Mouse (Mus musculus) heart, embryonic 14.5 days (tissue): Measurements from ENCODE around the gene Gm13287. TPM values are rescaled to one million over a fixed set of nuclear protein-coding genes. Genes with fewer than 3 reads are reported as not detected.
A peak's percentile ranks its signal among the peaks of the same experiment; 100 is the strongest.
"Not testable (repeated sequence)": the region's sequence is repeated elsewhere in the genome, so short reads cannot be mapped to it uniquely, and the experiment has no call there.

Source experiments
- ATAC-seq: fragments of 200-750 bp; cut with Nextera tagmentation; 2 replicates; pipeline ENCODE4 v1.8.0; 2017; ENCODE audit warnings: low read depth, moderate TSS enrichment; ENCODE audit not compliant: insufficient number of reproducible peaks, insufficient read depth, low FRiP score
- H3K27ac ChIP-seq, 2 experiments: fragments of 200-500 bp in 1 of 2; fragments of 300-500 bp in 1 of 2; sonication (generic) in 1 of 2; replicated peaks in 1 of 2; 2 replicates each; pipeline ENCODE4 v1.5.1; 2012 to 2014; ENCODE audit warnings: low read depth in 2 of 2, low read length in 2 of 2, control low read depth in 1 of 2, mild to moderate bottlenecking in 1 of 2, mixed read lengths in 1 of 2; ENCODE audit not compliant: control insufficient read depth in 1 of 2, insufficient read depth in 1 of 2
- H3K27me3 ChIP-seq: fragments of 300-500 bp; sonication (generic); 2 replicates; pipeline ENCODE4 v1.6.1; 2014; ENCODE audit warnings: mild to moderate bottlenecking, low read length, control low read depth; ENCODE audit not compliant: control insufficient read depth, insufficient read depth
- H3K36me3 ChIP-seq: fragments of 300-500 bp; sonication (generic); 2 replicates; pipeline ENCODE4 v1.6.1; 2014; ENCODE audit warnings: mild to moderate bottlenecking, control low read depth, low read length, mixed read lengths; ENCODE audit not compliant: control insufficient read depth, insufficient read depth
- H3K4me1 ChIP-seq, 2 experiments: fragments of 200-500 bp in 1 of 2; fragments of 300-500 bp in 1 of 2; sonication (generic) in 1 of 2; 2 replicates each; pipeline ENCODE4 v1.6.1; 2012 to 2014; ENCODE audit warnings: low read length in 2 of 2, control low read depth in 1 of 2, mixed read lengths in 1 of 2; ENCODE audit not compliant: control insufficient read depth in 2 of 2, insufficient read depth in 2 of 2
- H3K4me2 ChIP-seq: fragments of 300-500 bp; sonication (generic); 2 replicates; pipeline ENCODE4 v1.6.1; 2014; ENCODE audit warnings: mild to moderate bottlenecking, low read length
- H3K4me3 ChIP-seq, 2 experiments: fragments of 200-500 bp in 1 of 2; fragments of 300-500 bp in 1 of 2; sonication (generic) in 1 of 2; 2 replicates each; pipeline ENCODE4 v1.5.1; 2012 to 2014; ENCODE audit warnings: low read length in 2 of 2, mild to moderate bottlenecking in 2 of 2, control low read depth in 1 of 2, low read depth in 1 of 2, moderate library complexity in 1 of 2; ENCODE audit not compliant: control insufficient read depth in 1 of 2, insufficient read depth in 1 of 2
- H3K9ac ChIP-seq: fragments of 300-500 bp; sonication (generic); 2 replicates; pipeline ENCODE4 v1.6.1; 2014; ENCODE audit warnings: mild to moderate bottlenecking, low read length
- H3K9me3 ChIP-seq: fragments of 300-500 bp; sonication (generic); 2 replicates; pipeline ENCODE4 v1.6.1; 2016; ENCODE audit warnings: low read length, control low read depth; ENCODE audit not compliant: control insufficient read depth
- WGBS: fragments of 180-500 bp; shearing (Covaris S2); extraction: QIAGEN DNeasy Blood & Tissue Kit; methylation state at CpG from one replicate; pipeline ENCODE4 v1.1.7; 2014; 5-methylcytosine and 5-hydroxymethylcytosine counted together
- polyA plus RNA-seq: library from polyadenylated mRNA; unstranded; fragments of >200 nt; fragmentation: Nextera tagmentation; extraction: Ambion mirVana; gene quantifications from 2 replicates; pipeline ENCODE4 v1.2.1, GENCODE M21; 2014

The Gm13287 gene
- not detected in 2 replicates for polyA plus RNA-seq

DNA sequence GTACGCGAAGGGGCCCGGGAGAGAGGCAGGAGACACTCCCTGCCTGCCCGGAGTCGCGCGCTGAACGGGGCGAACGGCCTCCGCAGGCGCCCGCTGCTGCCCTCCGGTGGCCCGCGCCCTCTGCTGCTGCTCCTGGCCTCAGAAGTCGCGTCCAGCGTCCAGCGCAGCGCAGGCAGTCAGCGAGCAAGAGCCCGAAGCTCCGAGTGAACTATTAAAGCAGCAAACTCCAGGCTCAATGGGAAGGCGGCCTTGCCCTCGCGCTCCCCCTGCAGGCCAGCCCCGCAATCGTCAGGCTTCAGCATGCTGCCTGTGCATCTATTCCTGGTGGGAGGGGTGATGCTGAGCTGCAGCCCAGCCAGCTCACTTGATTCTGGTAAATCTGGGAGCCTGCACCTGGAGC, at the start of gene Gm13287:
Gene Gm13287, plus strand, starts transcription at position 301 of the 400 bp plus-strand sequence.
- WGBS: no CpG with 5 or more reads among the region's 29 CpGs
- H3K27ac ChIP-seq, H3K4me3 ChIP-seq, H3K9me3 ChIP-seq, H3K4me1 ChIP-seq, ATAC-seq, H3K27me3 ChIP-seq, H3K9ac ChIP-seq, H3K36me3 ChIP-seq: not testable (repeated sequence)
- H3K4me2 ChIP-seq: 0 out of 2 replicates have a peak within 1 kb of the TSS, but pooled peaks have one; percentile 27

DNA sequence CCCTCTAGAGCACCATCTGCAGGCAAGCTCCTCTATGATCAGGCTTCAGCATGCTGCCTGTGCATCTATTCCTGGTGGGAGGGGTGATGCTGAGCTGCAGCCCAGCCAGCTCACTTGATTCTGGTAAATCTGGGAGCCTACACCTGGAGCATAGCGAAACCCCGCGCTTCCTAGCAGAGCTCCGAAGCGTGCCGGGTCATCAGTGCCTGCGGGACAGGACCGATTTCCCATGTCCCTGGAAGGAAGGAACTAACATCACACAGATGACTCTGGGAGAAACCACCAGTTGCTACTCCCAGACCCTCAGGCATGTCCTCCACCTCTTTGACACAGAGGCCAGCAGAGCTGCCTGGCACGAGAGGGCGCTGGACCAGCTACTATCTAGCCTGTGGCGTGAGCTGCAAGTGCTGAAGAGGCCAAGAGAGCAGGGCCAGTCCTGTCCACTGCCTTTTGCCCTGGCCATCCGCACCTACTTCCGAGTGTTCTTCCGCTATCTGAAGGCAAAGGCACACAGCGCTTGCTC, 48.2 kb upstream of the Gm13287 start, which contains the start of gene Gm13271:
Gene Gm13271, plus strand, starts transcription at position 51 of the 523 bp plus-strand sequence.
- not testable (repeated sequence) for H3K27ac ChIP-seq

DNA sequence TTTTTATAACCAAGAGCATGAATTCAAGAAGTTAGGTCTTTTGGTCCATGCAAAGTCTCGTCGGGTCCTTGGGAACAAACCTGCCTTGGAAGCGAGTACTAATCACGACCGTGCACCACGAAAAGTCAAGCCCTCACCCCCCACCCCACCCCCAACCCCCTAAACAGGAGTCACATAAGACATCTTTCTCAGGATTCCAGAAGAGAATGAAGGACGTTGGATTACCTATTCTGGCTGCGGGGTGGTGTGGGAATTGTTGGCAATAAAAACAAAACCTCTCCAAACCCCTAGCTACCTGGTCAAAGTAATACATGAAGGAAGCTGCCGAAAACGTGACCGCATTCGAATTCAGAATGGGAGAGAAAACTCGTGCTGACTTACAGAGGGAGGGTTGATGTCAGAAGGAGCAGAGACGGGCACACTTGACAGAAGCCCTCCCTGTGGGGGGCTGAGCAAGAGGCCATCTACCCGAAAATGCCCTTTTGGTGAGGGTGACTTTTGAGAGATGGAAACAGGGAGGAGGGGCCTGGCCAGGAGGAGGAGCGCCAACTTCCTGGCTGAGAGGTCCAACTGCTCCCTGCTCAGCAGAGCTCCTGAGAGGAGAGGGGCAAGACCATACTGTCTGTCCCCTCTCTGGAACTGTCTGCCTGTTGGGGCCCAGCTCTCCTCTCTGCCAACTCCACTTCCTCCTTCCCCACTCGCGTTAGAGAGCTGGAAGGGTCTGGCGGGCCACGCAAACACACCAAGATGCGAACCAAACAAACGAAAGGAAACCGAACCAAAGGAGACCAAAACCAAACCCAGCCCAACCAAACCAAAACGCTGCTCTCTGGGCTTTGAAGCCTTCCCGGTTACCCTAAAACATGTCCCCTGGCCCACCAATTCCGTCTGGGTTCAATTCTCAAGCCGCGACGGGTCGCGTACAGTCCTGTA, 46.2 kb upstream of the Gm13287 start:
- Histone ChIP-seq H3K4me2 (peak overlapping the region; percentile 73), H3K4me3 (peak overlapping the region; percentile 49 to 55), H3K9ac (peak overlapping the region; percentile 82), H3K27ac (peak overlapping the region; percentile 87 to 97)
- H3K27me3 ChIP-seq, ATAC-seq, H3K4me1 ChIP-seq, H3K36me3 ChIP-seq, H3K9me3 ChIP-seq: not testable (repeated sequence)
- WGBS: 12% methylated on average over 28 of the region's 31 CpGs

More for the DNA sequence above, 48.2 kb upstream of the Gm13287 start, which contains the start of gene Gm13271:
- not testable (repeated sequence) for H3K9ac ChIP-seq, H3K9me3 ChIP-seq, H3K4me1 ChIP-seq, H3K4me3 ChIP-seq, ATAC-seq, H3K27me3 ChIP-seq, H3K36me3 ChIP-seq
- WGBS: 61% methylated on average over 15 of the region's 15 CpGs
- H3K4me2 ChIP-seq: peak within 1 kb of the TSS; percentile 73; the same call in 1 of the 2 replicates

DNA sequence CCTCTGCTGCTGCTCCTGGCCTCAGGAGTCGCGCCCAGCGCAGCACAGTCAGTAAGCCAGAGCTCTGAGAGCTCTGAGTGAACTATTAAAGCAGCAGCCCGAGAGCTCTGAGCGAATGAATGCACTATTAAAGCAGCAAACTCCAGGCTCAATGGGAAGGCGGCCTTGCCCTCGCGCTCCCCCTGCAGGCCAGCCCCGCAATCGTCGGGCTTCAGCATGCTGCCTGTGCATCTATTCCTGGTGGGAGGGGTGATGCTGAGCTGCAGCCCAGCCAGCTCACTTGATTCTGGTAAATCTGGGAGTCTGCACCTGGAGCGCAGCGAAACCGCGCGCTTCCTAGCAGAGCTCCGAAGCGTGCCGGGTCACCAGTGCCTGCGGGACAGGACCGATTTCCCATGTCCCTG, 45.4 kb upstream of the Gm13287 start:
- not testable (repeated sequence) for H3K36me3 ChIP-seq, H3K4me1 ChIP-seq, H3K9me3 ChIP-seq, H3K27me3 ChIP-seq
- peak overlapping the region; percentile 87 to 97 for H3K27ac ChIP-seq
- WGBS: 0% methylated on average over 11 of the region's 21 CpGs
- H3K4me3 ChIP-seq: peak overlapping the region; percentile 49 to 55
- ATAC-seq: peak; percentile 98
- peak overlapping the region; percentile 73 for H3K4me2 ChIP-seq
- peak overlapping the region; percentile 82 for H3K9ac ChIP-seq

DNA sequence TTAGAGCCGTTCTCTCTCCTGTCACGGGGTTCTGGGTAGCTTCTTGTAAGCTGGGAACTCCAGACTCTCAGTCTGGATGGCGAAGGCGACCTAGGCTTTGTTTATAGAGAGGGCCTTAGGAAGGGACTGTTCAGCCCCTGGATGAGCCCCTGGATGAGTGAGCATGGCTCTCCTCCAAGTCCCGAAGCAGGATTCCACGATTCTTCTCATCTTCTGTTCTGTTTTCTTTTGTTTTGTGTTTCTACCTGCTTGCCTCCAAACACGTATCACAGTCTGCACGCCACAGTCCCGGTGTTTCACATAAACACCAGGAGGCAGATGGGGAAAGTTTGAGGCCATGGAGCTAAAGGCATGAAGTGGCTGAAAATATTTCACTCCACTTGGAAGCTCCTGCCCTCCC, 44.3 kb upstream of the Gm13287 start:
- H3K4me3 ChIP-seq, ATAC-seq, H3K4me2 ChIP-seq, H3K9ac ChIP-seq, H3K9me3 ChIP-seq, H3K27ac ChIP-seq, H3K27me3 ChIP-seq, H3K4me1 ChIP-seq, H3K36me3 ChIP-seq: not testable (repeated sequence)
- WGBS: 87% methylated on average over 7 of the region's 9 CpGs

DNA sequence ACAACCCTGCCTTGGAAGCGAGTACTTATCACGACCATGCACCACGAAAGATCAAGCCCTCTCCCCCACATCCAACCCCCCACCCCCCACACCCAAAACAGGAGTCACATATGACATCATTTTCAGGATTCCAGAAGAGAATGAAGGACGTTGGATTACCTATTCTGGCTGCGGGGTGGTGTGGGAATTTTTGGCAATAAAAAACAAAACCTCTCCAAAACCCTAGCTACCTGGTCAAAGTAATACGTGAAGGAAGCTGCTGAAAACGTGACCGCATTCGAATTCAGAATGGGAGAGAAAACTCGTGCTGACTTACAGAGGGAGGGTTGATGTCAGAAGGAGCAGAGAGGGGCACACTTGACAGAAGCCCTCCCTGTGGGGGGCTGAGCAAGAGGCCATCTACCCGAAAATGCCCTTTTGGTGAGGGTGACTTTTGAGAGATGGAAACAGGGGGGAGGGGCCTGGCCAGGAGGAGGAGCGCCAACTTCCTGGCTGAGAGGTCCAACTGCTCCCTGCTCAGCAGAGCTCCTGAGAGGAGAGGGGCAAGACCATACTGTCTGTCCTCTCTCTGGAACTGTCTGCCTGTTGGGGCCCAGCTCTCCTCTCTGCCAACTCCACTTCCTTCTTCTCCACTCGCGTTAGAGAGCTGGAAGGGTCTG, 43.3 kb upstream of the Gm13287 start, which contains the start of gene Gm13283:
Gene Gm13283, plus strand, starts transcription at position 510 of the 659 bp plus-strand sequence.
- not testable (repeated sequence) for H3K36me3 ChIP-seq, H3K4me1 ChIP-seq, H3K27me3 ChIP-seq, ATAC-seq, H3K9me3 ChIP-seq, H3K9ac ChIP-seq
- Histone ChIP-seq H3K4me2 (peak within 1 kb of the TSS; percentile 41), H3K4me3 (peak within 1 kb of the TSS; percentile 24 to 42; a peak in 3 of 4 replicates), H3K27ac (peak within 1 kb of the TSS; percentile 66 to 73)
- WGBS: 12% methylated on average over 6 of the region's 14 CpGs

DNA sequence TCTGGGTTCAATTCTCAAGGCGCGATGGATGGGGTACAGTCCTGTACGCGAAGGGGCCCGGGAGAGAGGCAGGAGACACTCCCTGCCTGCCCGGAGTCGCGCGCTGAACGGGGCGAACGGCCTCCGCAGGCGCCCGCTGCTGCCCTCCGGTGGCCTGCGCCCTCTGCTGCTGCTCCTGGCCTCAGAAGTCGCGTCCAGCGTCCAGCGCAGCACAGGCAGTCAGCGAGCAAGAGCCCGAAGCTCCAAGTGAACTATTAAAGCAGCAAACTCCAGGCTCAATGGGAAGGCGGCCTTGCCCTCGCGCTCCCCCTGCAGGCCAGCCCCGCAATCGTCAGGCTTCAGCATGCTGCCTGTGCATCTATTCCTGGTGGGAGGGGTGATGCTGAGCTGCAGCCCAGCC, 42.6 kb upstream of the Gm13287 start:
- Histone ChIP-seq H3K4me3 (peak overlapping the region; percentile 24 to 42; a peak in 3 of 4 replicates), H3K27ac (peak overlapping the region; percentile 66 to 73), H3K4me2 (peak overlapping the region; percentile 41)
- H3K36me3 ChIP-seq, H3K4me1 ChIP-seq, H3K9me3 ChIP-seq, H3K9ac ChIP-seq, ATAC-seq, H3K27me3 ChIP-seq: not testable (repeated sequence)
- 0% methylated on average over 22 of the region's 28 CpGs for WGBS
